Mouse (Mus musculus) neural tube, embryonic 11.5 days (tissue): ENCODE measurements at regions not wholly inside any gene's neighbourhood (a gene's known extent, or its start where the extent isn't known, plus 50 kb on each side); places are given as distances from the start of the nearest gene placed in this dataset.

ENCODE experiments used
- ATAC-seq: fragments of 200-750 bp; cut with Nextera tagmentation; 2 replicates; pipeline ENCODE4 v1.8.0; 2017; ENCODE audit warnings: moderate number of reproducible peaks, mild to moderate bottlenecking, moderate TSS enrichment, moderate library complexity; ENCODE audit not compliant: insufficient read depth, low FRiP score, low TSS enrichment
- DNase-seq: peaks from one replicate; pipeline ENCODE4 v3.0.0-alpha.2; 2015; ENCODE audit warnings: low spot score
- H3K27ac ChIP-seq: fragments of 300-500 bp; sonication (generic); 2 replicates; pipeline ENCODE4 v1.5.1; 2014; ENCODE audit warnings: low read depth, mild to moderate bottlenecking, low read length
- H3K27me3 ChIP-seq: fragments of 300-500 bp; sonication (generic); 2 replicates; pipeline ENCODE4 v1.6.1; 2014; ENCODE audit warnings: mild to moderate bottlenecking, low read length, mixed read lengths; ENCODE audit not compliant: control insufficient read depth, insufficient read depth
- H3K36me3 ChIP-seq: fragments of 300-500 bp; sonication (generic); 2 replicates; pipeline ENCODE4 v1.6.1; 2014; ENCODE audit warnings: mild to moderate bottlenecking, low read length, moderate library complexity, mixed read lengths; ENCODE audit not compliant: control insufficient read depth, insufficient read depth
- H3K4me1 ChIP-seq: fragments of 300-500 bp; sonication (generic); 2 replicates; pipeline ENCODE4 v1.6.1; 2014; ENCODE audit warnings: low read length, mixed read lengths; ENCODE audit not compliant: control insufficient read depth, insufficient read depth
- H3K4me2 ChIP-seq: fragments of 300-500 bp; sonication (generic); 2 replicates; pipeline ENCODE4 v1.6.1; 2014; ENCODE audit warnings: low read depth, mild to moderate bottlenecking, moderate library complexity
- H3K4me3 ChIP-seq: fragments of 300-500 bp; sonication (generic); 2 replicates; pipeline ENCODE4 v1.5.1; 2014; ENCODE audit warnings: low read depth, low read length
- H3K9ac ChIP-seq: fragments of 300-500 bp; sonication (generic); 2 replicates; pipeline ENCODE4 v1.6.1; 2014; ENCODE audit warnings: mild to moderate bottlenecking, low read length
- H3K9me3 ChIP-seq: fragments of 300-500 bp; sonication (generic); 2 replicates; pipeline ENCODE4 v1.6.1; 2016; ENCODE audit warnings: low read length; ENCODE audit not compliant: control insufficient read depth
- WGBS: fragments of 180-500 bp; shearing (Covaris S2); extraction: QIAGEN DNeasy Blood & Tissue Kit; methylation state at CpG from one replicate; pipeline ENCODE4 v1.1.7; 2014; 5-methylcytosine and 5-hydroxymethylcytosine counted together

GRCm38 (mm10) chr8:98797445-98797844, 618.8 kb downstream of the Cdh8 start:
- Histone ChIP-seq H3K27me3 (no peaks in the 10 kb centered on the region), H3K4me3 (no peak overlapping the region), H3K9ac (no peak overlapping the region), H3K27ac (no peak overlapping the region), H3K4me1 (no peaks in the 10 kb centered on the region), H3K36me3 (no peaks in the 10 kb centered on the region), H3K9me3 (no peaks in the 10 kb centered on the region), H3K4me2 (no peak overlapping the region)
- 88% methylated on average over 2 of the region's 2 CpGs for WGBS
- ATAC-seq (no peak), DNase-seq (no peak)

DNA sequence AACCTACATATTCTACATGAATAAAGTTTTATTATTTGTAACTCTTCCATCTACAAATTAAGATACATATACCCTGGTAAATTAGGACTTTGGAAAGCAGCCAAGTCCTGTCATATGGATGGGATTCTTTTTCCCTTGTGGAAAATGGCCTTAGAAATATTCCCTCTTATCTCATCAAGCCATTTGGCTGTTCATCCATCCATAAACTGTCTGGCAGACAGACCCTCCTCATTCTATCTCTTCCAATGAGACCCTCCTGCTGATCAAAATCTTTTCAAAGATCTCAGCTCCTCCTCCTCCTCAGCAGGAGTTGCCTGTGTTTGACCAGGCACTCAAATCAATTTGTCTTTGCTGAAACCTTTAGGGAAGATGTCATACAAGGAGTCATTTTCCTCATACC, 649.2 kb downstream of the Cdh8 start:
- Histone ChIP-seq H3K9ac (no peak overlapping the region), H3K4me1 (no peaks in the 10 kb centered on the region), H3K4me2 (no peak overlapping the region), H3K4me3 (no peak overlapping the region), H3K27me3 (no peaks in the 10 kb centered on the region), H3K27ac (no peak overlapping the region), H3K36me3 (no peaks in the 10 kb centered on the region), H3K9me3 (no peaks in the 10 kb centered on the region)
- DNase-seq (no peak), ATAC-seq (no peak)

DNA sequence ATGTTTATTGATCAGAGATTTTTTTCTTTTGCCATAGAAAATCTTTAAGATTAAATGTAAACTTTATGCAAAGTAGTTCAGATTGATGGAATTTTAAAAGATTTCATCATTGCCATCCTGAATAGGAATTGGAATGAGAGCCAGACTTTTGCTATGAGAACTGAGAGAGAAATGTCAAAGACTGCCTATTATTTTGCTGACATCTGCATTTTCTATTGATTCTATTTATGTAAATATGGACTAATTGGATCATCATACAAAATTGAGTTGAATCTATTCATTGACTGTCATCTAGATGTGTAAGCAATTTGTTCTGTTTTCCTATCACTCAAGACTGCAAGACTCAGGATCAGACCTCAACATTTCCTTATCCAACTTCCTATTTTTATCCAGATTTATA, 659.7 kb downstream of the Cdh8 start:
- H3K27ac ChIP-seq: no peak overlapping the region
- no peaks in the 10 kb centered on the region for H3K36me3 ChIP-seq
- no peaks in the 10 kb centered on the region for H3K27me3 ChIP-seq
- ATAC-seq (no peak), DNase-seq (no peak)
- no peaks in the 10 kb centered on the region for H3K4me1 ChIP-seq
- H3K4me2 ChIP-seq: no peak overlapping the region
- H3K9me3 ChIP-seq: no peaks in the 10 kb centered on the region
- no peak overlapping the region for H3K9ac ChIP-seq
- H3K4me3 ChIP-seq: no peak overlapping the region

GRCm38 (mm10) chr8:98755795-98756194, 660.5 kb downstream of the Cdh8 start:
- Histone ChIP-seq H3K36me3 (no peaks in the 10 kb centered on the region), H3K9ac (no peak overlapping the region), H3K4me3 (no peak overlapping the region), H3K27ac (no peak overlapping the region), H3K9me3 (no peaks in the 10 kb centered on the region), H3K4me1 (no peaks in the 10 kb centered on the region), H3K27me3 (no peaks in the 10 kb centered on the region), H3K4me2 (no peak overlapping the region)
- 89% methylated on average over 2 of the region's 2 CpGs for WGBS
- DNase-seq (no peak), ATAC-seq (no peak)

- Histone ChIP-seq H3K4me2 (no peak overlapping the region), H3K27ac (no peak overlapping the region), H3K27me3 (no peaks in the 10 kb centered on the region), H3K9ac (no peak overlapping the region), H3K4me1 (no peaks in the 10 kb centered on the region), H3K36me3 (no peaks in the 10 kb centered on the region), H3K4me3 (no peak overlapping the region), H3K9me3 (no peaks in the 10 kb centered on the region)
- 39% methylated on average over 6 of the region's 6 CpGs for WGBS
- DNase-seq (peak; percentile 19), ATAC-seq (peak; percentile 36; the same call in 1 of the 2 replicates)
Observed at GRCm38 (mm10) chr8:98752367-98752766, 663.9 kb downstream of the Cdh8 start.

DNA sequence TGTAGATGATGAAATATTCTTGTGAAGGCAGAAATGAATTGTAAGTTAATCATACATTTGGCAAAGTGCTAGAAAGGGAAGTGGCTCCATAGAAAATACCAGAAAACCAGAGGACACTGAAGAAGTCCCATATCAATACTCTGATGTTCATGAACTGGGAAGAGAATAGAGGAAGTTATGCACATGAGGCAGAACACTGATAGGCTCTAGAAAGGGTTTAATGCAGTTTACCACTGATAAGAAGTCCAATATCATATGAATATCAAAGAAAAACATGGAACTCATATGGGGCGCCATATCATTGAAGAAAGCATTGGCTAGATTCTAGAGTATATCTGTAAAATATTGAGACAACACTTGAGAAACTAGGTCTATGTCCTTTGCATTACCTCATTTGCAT, 708.5 kb downstream of the Cdh8 start:
- Histone ChIP-seq H3K27me3 (no peaks in the 10 kb centered on the region), H3K27ac (no peak overlapping the region), H3K36me3 (no peaks in the 10 kb centered on the region), H3K9me3 (no peaks in the 10 kb centered on the region), H3K4me2 (no peak overlapping the region), H3K4me3 (no peak overlapping the region), H3K4me1 (no peaks in the 10 kb centered on the region), H3K9ac (no peak overlapping the region)
- ATAC-seq: no peak
- WGBS: 95% methylated on average over 1 of the region's 1 CpGs
- DNase-seq: no peak

DNA sequence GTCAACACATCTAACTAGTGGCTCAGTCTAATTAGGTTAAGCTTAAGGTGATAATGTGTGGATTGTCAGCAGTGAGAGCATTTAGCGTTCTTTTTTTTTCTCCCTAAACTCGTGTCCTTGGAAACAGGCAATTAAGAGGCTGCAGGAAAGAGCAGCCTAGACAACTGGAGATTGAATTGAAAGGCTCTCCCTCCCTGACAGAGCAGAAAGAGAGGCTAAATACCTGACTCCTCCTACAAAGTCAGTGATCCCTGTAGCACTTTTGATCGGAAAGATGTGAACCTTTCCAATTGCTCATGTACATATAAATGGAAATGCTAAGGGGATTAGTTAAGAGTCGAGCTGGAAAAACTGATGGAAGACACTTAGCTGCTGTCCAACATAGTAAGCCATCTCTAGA, 710.1 kb downstream of the Cdh8 start:
- DNase-seq (no peak), ATAC-seq (no peak)
- Histone ChIP-seq H3K4me2 (no peak overlapping the region), H3K4me3 (no peak overlapping the region), H3K27ac (no peak overlapping the region), H3K9ac (no peak overlapping the region), H3K36me3 (no peaks in the 10 kb centered on the region), H3K4me1 (no peaks in the 10 kb centered on the region), H3K27me3 (no peaks in the 10 kb centered on the region), H3K9me3 (no peaks in the 10 kb centered on the region)
- 61% methylated on average over 4 of the region's 4 CpGs for WGBS

DNA sequence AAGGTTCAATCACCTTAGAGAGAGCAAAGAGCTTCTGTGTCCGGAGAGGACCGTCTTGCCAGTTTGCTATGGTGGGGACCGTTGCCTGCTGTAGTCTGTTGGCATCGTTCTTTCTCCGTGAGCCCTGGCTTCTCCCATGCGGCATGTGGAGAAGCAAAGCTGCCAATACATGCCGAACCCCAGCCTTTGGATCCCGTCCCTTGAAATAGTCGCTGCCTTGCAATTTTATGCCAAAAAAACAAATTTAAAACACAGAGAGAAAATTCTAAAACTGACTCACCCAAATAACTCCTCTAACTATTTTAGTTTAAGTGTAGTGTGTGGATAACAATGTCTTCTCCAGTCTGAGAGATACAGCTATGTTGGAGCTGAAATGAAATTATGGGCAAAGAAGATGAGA, 731.1 kb downstream of the Cdh8 start:
- no peak for ATAC-seq

GRCm38 (mm10) chr8:98684531-98684930, 731.7 kb downstream of the Cdh8 start:
- H3K4me1 ChIP-seq: no peaks in the 10 kb centered on the region
- H3K36me3 ChIP-seq: no peaks in the 10 kb centered on the region
- H3K9ac ChIP-seq: no peak overlapping the region
- no peaks in the 10 kb centered on the region for H3K27me3 ChIP-seq
- no peak overlapping the region for H3K4me2 ChIP-seq
- H3K27ac ChIP-seq: no peak overlapping the region
- H3K4me3 ChIP-seq: no peak overlapping the region
- ATAC-seq (no peak), DNase-seq (no peak)
- WGBS: 95% methylated on average over 6 of the region's 6 CpGs
- H3K9me3 ChIP-seq: no peaks in the 10 kb centered on the region

More for the DNA sequence above, 731.1 kb downstream of the Cdh8 start:
- WGBS: 92% methylated on average over 9 of the region's 9 CpGs
- H3K4me2 ChIP-seq: no peak overlapping the region
- DNase-seq: no peak
- no peak overlapping the region for H3K9ac ChIP-seq
- H3K27ac ChIP-seq: no peak overlapping the region
- H3K36me3 ChIP-seq: no peaks in the 10 kb centered on the region
- H3K4me1 ChIP-seq: no peaks in the 10 kb centered on the region
- H3K4me3 ChIP-seq: no peak overlapping the region
- no peaks in the 10 kb centered on the region for H3K9me3 ChIP-seq
- no peaks in the 10 kb centered on the region for H3K27me3 ChIP-seq
